Mouse (Mus musculus) thymus, adult 2 months (tissue): ENCODE results near the gene Rad9a.

Experiments used
- CTCF ChIP-seq: fragments of 200-500 bp; IDR thresholded peaks from 2 replicates; pipeline ENCODE4 v1.5.1; 2012; ENCODE audit warnings: mild to moderate bottlenecking, control low read depth, low read length, moderate library complexity, borderline replicate concordance; ENCODE audit not compliant: control insufficient read depth, poor library complexity, insufficient read depth; ENCODE audit errors: extremely low read depth
- POLR2A ChIP-seq: fragments of 200-500 bp; IDR thresholded peaks from 2 replicates; pipeline ENCODE4 v1.6.1; 2012; ENCODE audit warnings: mild to moderate bottlenecking, low read length, control low read depth, moderate library complexity; ENCODE audit not compliant: control insufficient read depth, poor library complexity, insufficient read depth; ENCODE audit errors: extremely low read depth

DNA sequence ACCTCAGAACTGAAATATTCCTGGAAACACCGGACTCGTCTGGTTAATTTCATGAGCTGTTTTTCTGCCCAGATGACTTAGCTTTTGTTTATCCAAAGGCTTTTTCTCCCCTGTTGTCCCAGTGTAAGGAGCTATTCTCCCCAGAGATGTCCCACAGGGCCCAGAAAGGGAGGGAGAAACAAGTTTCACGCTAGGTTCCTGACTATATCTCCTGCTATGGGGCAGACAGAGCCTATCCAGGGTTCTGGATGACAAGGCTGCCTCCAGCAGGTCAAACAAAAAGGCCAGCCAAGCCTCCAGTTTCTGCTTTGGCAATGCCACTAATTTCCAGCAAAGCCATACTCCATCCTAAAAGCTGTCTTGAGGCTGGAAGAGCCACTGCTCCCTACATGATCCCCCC is 16.4 kb upstream of the Rad9a start:
- TF ChIP-seq CTCF (no peak), POLR2A (no peak)
